Mouse (Mus musculus) liver, embryonic 12.5 days (tissue): ENCODE data around the gene Ror1. TPM values are rescaled to one million over a fixed set of nuclear protein-coding genes. Genes with fewer than 3 reads are reported as not detected.

Source experiments
- ATAC-seq: fragments of 200-750 bp; cut with Nextera tagmentation; 2 replicates; pipeline ENCODE4 v1.8.0; 2017; ENCODE audit warnings: moderate number of reproducible peaks, mild to moderate bottlenecking, moderate library complexity
- H3K27ac ChIP-seq: fragments of 300-500 bp; sonication (generic); 2 replicates; pipeline ENCODE4 v1.5.1; 2016; ENCODE audit warnings: mild to moderate bottlenecking
- H3K27me3 ChIP-seq: fragments of 300-500 bp; sonication (generic); replicated peaks from 2 replicates; pipeline ENCODE4 v1.6.1; 2016; ENCODE audit warnings: mild to moderate bottlenecking, moderate library complexity
- H3K36me3 ChIP-seq: fragments of 300-500 bp; sonication (generic); 2 replicates; pipeline ENCODE4 v1.6.1; 2016; ENCODE audit warnings: mild to moderate bottlenecking, moderate library complexity
- H3K4me1 ChIP-seq: fragments of 300-500 bp; sonication (generic); 2 replicates; pipeline ENCODE4 v1.6.1; 2016
- H3K4me2 ChIP-seq: fragments of 300-500 bp; sonication (generic); 2 replicates; pipeline ENCODE4 v1.6.1; 2016; ENCODE audit warnings: mild to moderate bottlenecking, moderate library complexity
- H3K4me3 ChIP-seq: fragments of 300-500 bp; sonication (generic); 2 replicates; pipeline ENCODE4 v1.5.1; 2016; ENCODE audit warnings: mild to moderate bottlenecking, moderate library complexity
- H3K9ac ChIP-seq: fragments of 300-500 bp; sonication (generic); 2 replicates; pipeline ENCODE4 v1.6.1; 2016; ENCODE audit warnings: mild to moderate bottlenecking, moderate library complexity
- H3K9me3 ChIP-seq: fragments of 300-500 bp; sonication (generic); replicated peaks from 2 replicates; pipeline ENCODE4 v1.6.1; 2016; ENCODE audit warnings: mild to moderate bottlenecking, moderate library complexity
- WGBS: fragments of 180-500 bp; shearing (Covaris S2); methylation state at CpG from one replicate; pipeline ENCODE4 v1.1.7; 2016; ENCODE audit not compliant: insufficient replicate concordance; 5-methylcytosine and 5-hydroxymethylcytosine counted together
- polyA plus RNA-seq: library from polyadenylated mRNA; unstranded; fragments of >200 nt; fragmentation: Nextera tagmentation; extraction: Ambion mirVana; gene quantifications from 2 replicates; pipeline ENCODE4 v1.2.1, GENCODE M21; 2016

The Ror1 gene
- polyA plus RNA-seq, 1 experiment from 2014 or later: 1.4 TPM

DNA sequence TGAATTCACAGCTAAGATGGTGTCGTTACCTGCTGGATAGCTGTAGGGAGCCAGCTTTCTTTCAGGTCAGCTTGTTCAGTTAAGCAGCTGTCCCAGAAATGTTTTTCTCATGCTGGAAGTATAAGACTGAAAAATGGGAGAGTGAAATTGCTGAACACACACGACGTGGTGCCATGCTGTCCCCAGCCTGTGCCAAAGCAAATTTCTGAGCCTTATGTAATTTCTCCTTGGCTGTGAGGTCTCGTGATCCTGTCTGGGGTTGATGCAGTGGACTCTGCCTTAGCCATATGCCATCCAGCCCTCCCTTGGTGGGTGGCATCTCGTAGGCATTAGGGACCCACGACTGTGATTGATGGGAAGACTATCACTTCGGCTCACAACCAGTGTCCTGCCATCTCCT lies 180.9 kb downstream of the Ror1 start:
- H3K4me1 ChIP-seq: 0 out of 2 replicates have a peak, but pooled peaks cover 4% of the 10 kb centered on the region
- no peak overlapping the region for H3K27ac ChIP-seq
- no peak overlapping the region for H3K4me3 ChIP-seq
- H3K27me3 ChIP-seq: no peaks in the 10 kb centered on the region
- H3K4me2 ChIP-seq: no peak overlapping the region
- no peaks in the 10 kb centered on the region for H3K9me3 ChIP-seq
- H3K36me3 ChIP-seq: no peaks in the 10 kb centered on the region
- no peak overlapping the region for H3K9ac ChIP-seq
- WGBS: 66% methylated on average over 7 of the region's 7 CpGs
- ATAC-seq: no peak

DNA sequence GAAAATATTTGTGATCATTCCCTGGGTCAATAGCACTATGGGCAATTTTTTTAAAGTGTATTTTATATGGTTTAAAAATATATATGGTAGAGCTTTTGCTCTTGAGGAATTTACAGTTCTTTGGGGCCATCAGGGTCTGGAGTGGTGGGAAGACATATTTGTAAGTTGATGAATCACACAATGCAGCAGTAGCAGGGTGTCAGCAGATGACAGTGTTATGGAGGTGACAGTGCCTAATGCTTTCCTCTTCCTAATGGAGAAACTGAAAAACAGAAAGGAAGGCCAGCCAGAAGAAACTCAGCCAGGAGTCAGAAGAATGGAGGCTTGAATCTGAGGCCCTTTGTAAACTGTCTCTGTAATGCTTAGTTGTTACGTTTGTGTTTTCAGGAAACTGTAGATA lies 181.4 kb downstream of the Ror1 start:
- Histone ChIP-seq H3K4me2 (no peak overlapping the region), H3K27ac (no peak overlapping the region), H3K4me1 (0 out of 2 replicates have a peak, but pooled peaks cover 1% of the 10 kb centered on the region), H3K9ac (no peak overlapping the region), H3K9me3 (no peaks in the 10 kb centered on the region), H3K36me3 (no peaks in the 10 kb centered on the region), H3K27me3 (no peaks in the 10 kb centered on the region), H3K4me3 (no peak overlapping the region)
- ATAC-seq: no peak
- 70% methylated on average over 1 of the region's 1 CpGs for WGBS

DNA sequence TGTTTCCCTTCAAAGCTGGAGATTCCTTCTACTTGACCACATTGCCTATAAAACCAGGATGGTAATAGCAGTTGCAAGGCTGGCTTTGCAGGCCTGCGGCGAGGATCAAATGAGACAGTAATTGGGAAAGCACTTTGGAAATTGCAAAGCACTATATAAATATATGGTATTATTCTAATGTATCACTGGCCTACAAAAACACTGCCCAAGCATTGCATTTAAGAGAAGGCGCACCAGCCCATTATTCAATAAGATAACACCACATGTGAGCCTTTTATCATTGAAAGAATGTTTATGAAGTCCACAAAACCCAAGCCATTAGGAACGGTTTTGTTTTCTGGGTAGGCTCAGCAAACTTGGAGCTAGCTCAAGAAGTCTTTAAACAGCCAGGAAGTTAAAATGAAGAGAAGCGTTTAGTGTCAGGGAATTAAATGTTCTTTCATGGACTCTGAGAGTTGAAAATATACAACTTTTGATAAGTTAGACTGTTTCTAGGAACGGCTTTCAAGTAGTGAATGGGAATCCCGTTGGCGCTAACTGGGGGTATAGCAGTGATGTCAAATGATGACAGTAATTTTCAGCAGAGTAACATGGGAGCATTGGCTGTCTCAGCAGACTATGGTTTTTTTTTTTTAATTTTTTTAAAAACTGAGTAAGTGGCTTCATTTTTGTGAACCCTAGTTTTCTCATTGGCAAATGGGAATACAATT lies 187.7 kb downstream of the Ror1 start:
- H3K4me3 ChIP-seq: no peak overlapping the region
- H3K36me3 ChIP-seq: no peaks in the 10 kb centered on the region
- no peak overlapping the region for H3K4me2 ChIP-seq
- no peak for ATAC-seq
- no peaks in the 10 kb centered on the region for H3K9me3 ChIP-seq
- 66% methylated on average over 8 of the region's 8 CpGs for WGBS
- no peak overlapping the region for H3K27ac ChIP-seq
- H3K9ac ChIP-seq: no peak overlapping the region
- H3K4me1 ChIP-seq: no peaks in the 10 kb centered on the region
- no peaks in the 10 kb centered on the region for H3K27me3 ChIP-seq

DNA sequence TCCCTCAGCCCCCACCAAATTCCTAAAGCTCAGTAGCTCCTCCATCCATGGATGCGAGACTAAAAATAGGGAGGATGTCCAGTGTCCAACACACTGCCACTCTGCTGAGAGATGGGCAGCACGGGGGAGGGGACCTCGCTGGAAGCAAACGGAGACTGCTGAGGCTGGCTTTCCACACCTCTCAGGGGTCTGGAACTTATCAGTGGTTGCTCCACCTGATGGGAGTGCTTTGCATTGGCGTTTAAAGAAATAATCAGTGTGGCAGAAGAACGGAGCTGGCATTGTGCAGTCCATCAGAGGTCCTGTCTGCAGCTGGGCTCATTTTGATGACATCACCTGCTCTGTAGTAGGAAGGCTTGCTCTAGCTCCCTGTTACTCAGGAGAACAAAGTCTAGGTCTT lies 188.9 kb downstream of the Ror1 start:
- H3K9ac ChIP-seq: no peak overlapping the region
- no peak overlapping the region for H3K4me3 ChIP-seq
- H3K27me3 ChIP-seq: no peaks in the 10 kb centered on the region
- H3K4me2 ChIP-seq: no peak overlapping the region
- no peak overlapping the region for H3K27ac ChIP-seq
- H3K36me3 ChIP-seq: no peaks in the 10 kb centered on the region
- 50% methylated on average over 6 of the region's 6 CpGs for WGBS
- ATAC-seq: no peak
- no peaks in the 10 kb centered on the region for H3K4me1 ChIP-seq
- H3K9me3 ChIP-seq: no peaks in the 10 kb centered on the region

- Histone ChIP-seq H3K36me3 (no peaks in the 10 kb centered on the region), H3K27me3 (no peaks in the 10 kb centered on the region), H3K9me3 (no peaks in the 10 kb centered on the region), H3K27ac (no peak overlapping the region), H3K4me3 (no peak overlapping the region), H3K4me1 (no peaks in the 10 kb centered on the region), H3K4me2 (no peak overlapping the region), H3K9ac (no peak overlapping the region)
- no peak for ATAC-seq
- WGBS: 55% methylated on average over 7 of the region's 7 CpGs
Measured at GRCm38 (mm10) chr4:100286111-100286541, 190.5 kb downstream of the Ror1 start.

GRCm38 (mm10) chr4:100286800-100287199 lies 191.2 kb downstream of the Ror1 start:
- H3K4me3 ChIP-seq: no peak overlapping the region
- no peak for ATAC-seq
- H3K4me1 ChIP-seq: no peaks in the 10 kb centered on the region
- H3K27me3 ChIP-seq: no peaks in the 10 kb centered on the region
- no peaks in the 10 kb centered on the region for H3K9me3 ChIP-seq
- no peaks in the 10 kb centered on the region for H3K36me3 ChIP-seq
- no peak overlapping the region for H3K27ac ChIP-seq
- H3K9ac ChIP-seq: no peak overlapping the region
- H3K4me2 ChIP-seq: no peak overlapping the region

GRCm38 (mm10) chr4:100287829-100288228 lies 192.2 kb downstream of the Ror1 start:
- Histone ChIP-seq H3K4me3 (no peak overlapping the region), H3K9ac (no peak overlapping the region), H3K4me2 (no peak overlapping the region), H3K4me1 (no peaks in the 10 kb centered on the region), H3K27me3 (no peaks in the 10 kb centered on the region), H3K27ac (no peak overlapping the region), H3K9me3 (no peaks in the 10 kb centered on the region), H3K36me3 (no peaks in the 10 kb centered on the region)
- no peak for ATAC-seq
- 70% methylated on average over 4 of the region's 4 CpGs for WGBS

DNA sequence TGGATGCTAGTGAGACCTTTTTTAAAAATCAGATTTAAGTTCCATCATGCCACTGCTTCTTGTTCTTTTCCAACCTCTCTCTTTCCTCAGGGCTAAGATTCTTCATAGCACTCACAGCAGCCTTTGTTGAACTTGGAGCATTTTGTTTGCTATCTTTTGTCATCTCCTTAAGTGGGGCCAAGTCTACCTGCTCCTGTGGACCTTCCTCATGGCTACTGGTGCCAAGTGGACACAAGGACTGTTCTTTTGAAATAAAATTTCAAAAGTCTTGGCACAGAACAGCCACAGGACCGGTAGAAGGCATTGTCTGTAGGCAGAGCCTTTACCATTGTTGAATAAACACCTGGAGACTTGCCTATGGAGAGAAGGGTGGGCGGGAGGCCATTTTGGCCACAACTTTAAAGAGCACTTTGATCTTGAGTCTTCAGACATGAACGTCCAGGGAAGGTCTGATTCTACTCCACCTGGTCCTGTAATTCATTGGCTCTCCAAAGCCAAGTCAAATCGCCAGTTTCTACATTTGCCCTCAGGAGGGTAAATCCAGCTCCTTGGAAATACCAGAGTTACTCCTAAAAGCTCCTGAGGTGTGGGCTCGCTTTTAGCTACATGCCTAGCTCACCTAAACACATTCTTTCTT lies 195.5 kb downstream of the Ror1 start:
- H3K27me3 ChIP-seq: no peaks in the 10 kb centered on the region
- no peak overlapping the region for H3K4me3 ChIP-seq
- WGBS: 65% methylated on average over 5 of the region's 5 CpGs
- H3K9me3 ChIP-seq: no peaks in the 10 kb centered on the region
- no peak overlapping the region for H3K27ac ChIP-seq
- no peak overlapping the region for H3K9ac ChIP-seq
- no peaks in the 10 kb centered on the region for H3K4me1 ChIP-seq
- no peak for ATAC-seq
- H3K36me3 ChIP-seq: no peaks in the 10 kb centered on the region
- H3K4me2 ChIP-seq: no peak overlapping the region

GRCm38 (mm10) chr4:100297678-100298077 lies 202.1 kb downstream of the Ror1 start:
- ATAC-seq: no peak
- no peaks in the 10 kb centered on the region for H3K4me1 ChIP-seq
- H3K27me3 ChIP-seq: no peaks in the 10 kb centered on the region
- WGBS: 54% methylated on average over 6 of the region's 6 CpGs
- no peak overlapping the region for H3K9ac ChIP-seq
- no peaks in the 10 kb centered on the region for H3K36me3 ChIP-seq
- no peak overlapping the region for H3K4me3 ChIP-seq
- no peak overlapping the region for H3K27ac ChIP-seq
- H3K9me3 ChIP-seq: no peaks in the 10 kb centered on the region
- H3K4me2 ChIP-seq: no peak overlapping the region

GRCm38 (mm10) chr4:100298566-100298965 lies 203.0 kb downstream of the Ror1 start:
- 57% methylated on average over 5 of the region's 5 CpGs for WGBS
- no peaks in the 10 kb centered on the region for H3K27me3 ChIP-seq
- H3K4me3 ChIP-seq: no peak overlapping the region
- no peaks in the 10 kb centered on the region for H3K9me3 ChIP-seq
- H3K27ac ChIP-seq: no peak overlapping the region
- H3K4me2 ChIP-seq: no peak overlapping the region
- no peaks in the 10 kb centered on the region for H3K4me1 ChIP-seq
- H3K36me3 ChIP-seq: no peaks in the 10 kb centered on the region
- no peak overlapping the region for H3K9ac ChIP-seq
- ATAC-seq: no peak

GRCm38 (mm10) chr4:100300171-100300570 lies 204.6 kb downstream of the Ror1 start:
- WGBS: 58% methylated on average over 5 of the region's 5 CpGs
- Histone ChIP-seq H3K9me3 (no peaks in the 10 kb centered on the region), H3K9ac (no peak overlapping the region), H3K27ac (no peak overlapping the region), H3K4me1 (no peaks in the 10 kb centered on the region), H3K4me2 (no peak overlapping the region), H3K4me3 (no peak overlapping the region), H3K36me3 (no peaks in the 10 kb centered on the region), H3K27me3 (no peaks in the 10 kb centered on the region)
- no peak for ATAC-seq

- no peaks in the 10 kb centered on the region for H3K27me3 ChIP-seq
- no peaks in the 10 kb centered on the region for H3K9me3 ChIP-seq
- no peak overlapping the region for H3K4me3 ChIP-seq
- no peaks in the 10 kb centered on the region for H3K36me3 ChIP-seq
- no peak for ATAC-seq
- H3K4me1 ChIP-seq: no peaks in the 10 kb centered on the region
- H3K9ac ChIP-seq: no peak overlapping the region
- WGBS: 63% methylated on average over 1 of the region's 1 CpGs
- no peak overlapping the region for H3K4me2 ChIP-seq
- H3K27ac ChIP-seq: no peak overlapping the region
Measured at GRCm38 (mm10) chr4:100301423-100301822, 205.8 kb downstream of the Ror1 start.

GRCm38 (mm10) chr4:100307365-100307764 lies 211.8 kb downstream of the Ror1 start:
- Histone ChIP-seq H3K4me3 (no peak overlapping the region), H3K4me2 (no peak overlapping the region), H3K9me3 (no peaks in the 10 kb centered on the region), H3K27ac (no peak overlapping the region), H3K9ac (no peak overlapping the region), H3K36me3 (no peaks in the 10 kb centered on the region), H3K4me1 (no peaks in the 10 kb centered on the region), H3K27me3 (no peaks in the 10 kb centered on the region)
- WGBS: 51% methylated on average over 4 of the region's 4 CpGs
- no peak for ATAC-seq
